Mouse (Mus musculus): ENCODE results near the gene Olfr418.

DNA sequence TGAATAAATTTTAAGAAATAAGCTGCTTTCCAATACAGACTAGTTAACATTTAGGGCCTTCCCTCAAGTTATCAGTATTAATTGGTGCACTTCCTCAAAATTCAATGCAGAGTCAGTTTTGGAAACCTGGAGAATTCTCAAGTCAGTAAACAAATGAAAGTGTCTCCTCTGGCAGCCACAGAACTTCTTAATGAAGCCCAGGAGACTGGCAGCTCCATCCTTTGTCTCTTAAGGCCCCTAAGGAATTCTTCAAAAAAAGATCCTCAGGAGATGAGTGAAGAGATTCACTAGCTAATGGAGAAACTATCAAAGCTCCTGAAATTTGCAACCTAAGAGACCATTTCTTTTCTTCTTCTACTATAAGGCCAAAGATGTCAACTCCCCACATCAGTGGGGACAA is at the start of gene Olfr418:
- TF ChIP-seq GATA1 (IDR thresholded peaks at IDR 0.05; ENCODE audit: borderline replicate concordance, low read length) (no peak), FLI1 (IDR thresholded peaks at IDR 0.05; ENCODE audit: low read length) (no peak)

All from megakaryocyte, embryonic 14.5 days (primary cell).